Mouse (Mus musculus): ENCODE results near the gene Coasy.

DNA sequence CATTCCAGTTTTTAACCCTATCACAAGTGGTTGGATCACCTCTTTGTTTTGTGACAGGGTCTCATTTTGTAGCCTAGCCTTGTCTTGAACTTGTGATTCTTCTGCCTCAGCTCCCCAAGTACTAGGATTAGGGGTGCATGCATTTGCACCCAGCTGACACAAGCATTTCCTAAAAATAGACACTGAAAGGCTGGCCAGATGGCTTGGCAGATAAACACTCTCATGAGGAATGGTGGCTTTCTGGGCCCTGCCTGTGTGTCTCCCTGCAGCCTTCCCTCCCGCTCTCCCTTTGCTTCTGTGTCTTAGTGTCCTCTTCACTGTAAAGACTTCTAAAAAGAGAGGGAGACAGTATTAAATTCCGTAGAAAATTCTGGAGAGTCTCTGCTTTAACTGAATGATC is 48.8 kb downstream of the Coasy start:
- TF ChIP-seq CTCF (conservative IDR thresholded peaks at IDR 0.05; ENCODE audit: low read length) = no peak
- TF ChIP-seq POU5F1 (IDR thresholded peaks at IDR 0.05; ENCODE audit: borderline replicate concordance, low read length) = no peak
- TF ChIP-seq NANOG (IDR thresholded peaks at IDR 0.05; ENCODE audit: borderline replicate concordance, low read length) = no peak
